Mouse (Mus musculus) liver, embryonic 14.5 days (tissue): ENCODE measurements around the gene Gm7971. TPM values are rescaled to one million over a fixed set of nuclear protein-coding genes. Genes with fewer than 3 reads are reported as not detected.
"Not testable (repeated sequence)": the region's sequence is repeated elsewhere in the genome, so short reads cannot be mapped to it uniquely, and the experiment has no call there.

ENCODE experiments used
- ATAC-seq: fragments of 200-750 bp; cut with Nextera tagmentation; 2 replicates; pipeline ENCODE4 v1.8.0; 2017; ENCODE audit warnings: moderate number of reproducible peaks, mild to moderate bottlenecking, moderate library complexity; ENCODE audit not compliant: insufficient read depth
- DNase-seq, 3 experiments: peaks; one replicate each; pipeline ENCODE4 v3.0.0-alpha.2; 2012 to 2013; ENCODE audit warnings: low read depth in 3 of 3, low spot score in 3 of 3
- H3K27ac ChIP-seq: fragments of 300-500 bp; sonication (generic); 2 replicates; pipeline ENCODE4 v1.5.1; 2014; ENCODE audit warnings: moderate library complexity, mild to moderate bottlenecking, control low read depth, inconsistent platforms
- H3K27me3 ChIP-seq: fragments of 300-500 bp; sonication (generic); 2 replicates; pipeline ENCODE4 v1.6.1; 2014; ENCODE audit warnings: mild to moderate bottlenecking, low read length, moderate library complexity; ENCODE audit not compliant: control insufficient read depth, insufficient read depth
- H3K36me3 ChIP-seq: fragments of 300-500 bp; sonication (generic); replicated peaks from 2 replicates; pipeline ENCODE4 v1.6.1; 2014; ENCODE audit warnings: low read depth; ENCODE audit not compliant: control insufficient read depth, insufficient read depth
- H3K4me1 ChIP-seq, 2 experiments: fragments of 200-500 bp in 1 of 2; fragments of 300-500 bp in 1 of 2; sonication (generic) in 1 of 2; replicated peaks; 2 replicates each; pipeline ENCODE4 v1.6.1; 2012 to 2014; ENCODE audit warnings: antibody characterized with exemption in 1 of 2, inconsistent platforms in 1 of 2, low read length in 1 of 2; ENCODE audit not compliant: control insufficient read depth in 2 of 2, insufficient read depth in 2 of 2
- H3K4me2 ChIP-seq: fragments of 300-500 bp; sonication (generic); 2 replicates; pipeline ENCODE4 v1.6.1; 2014; ENCODE audit warnings: low read depth, mild to moderate bottlenecking, control low read depth, moderate library complexity
- H3K4me3 ChIP-seq, 2 experiments: fragments of 200-500 bp in 1 of 2; fragments of 300-500 bp in 1 of 2; sonication (generic) in 1 of 2; 2 replicates each; pipeline ENCODE4 v1.5.1; 2012 to 2014; ENCODE audit warnings: low read depth in 2 of 2, low read length in 2 of 2, mild to moderate bottlenecking in 2 of 2, control low read depth in 1 of 2, inconsistent platforms in 1 of 2, moderate library complexity in 1 of 2; ENCODE audit not compliant: insufficient read depth in 1 of 2
- H3K9ac ChIP-seq: fragments of 300-500 bp; sonication (generic); replicated peaks from 2 replicates; pipeline ENCODE4 v1.6.1; 2014; ENCODE audit warnings: mild to moderate bottlenecking, control low read depth, moderate library complexity
- H3K9me3 ChIP-seq: fragments of 300-500 bp; sonication (generic); 2 replicates; pipeline ENCODE4 v1.6.1; 2016; ENCODE audit warnings: low read length, mixed read lengths; ENCODE audit not compliant: control insufficient read depth
- WGBS: fragments of 180-500 bp; shearing (Covaris S2); extraction: QIAGEN DNeasy Blood & Tissue Kit; methylation state at CpG from one replicate; pipeline ENCODE4 v1.1.7; 2014; ENCODE audit not compliant: insufficient replicate concordance; 5-methylcytosine and 5-hydroxymethylcytosine counted together
- polyA plus RNA-seq, 2 experiments: library from polyadenylated mRNA; depleted of rRNA in 1 of 2; stranded (reverse) in 1 of 2; unstranded in 1 of 2; fragments of >200 nt; fragmentation: Nextera tagmentation in 1 of 2; extraction: Ambion mirVana in 1 of 2; gene quantifications; 2 replicates each; pipeline versions ENCODE4 v1.2.1 to v1.2.3; 2012 to 2014

Gene Gm7971
- not detected in 2 replicates for polyA plus RNA-seq (2012; rRNA removed)
- polyA plus RNA-seq (2014; fragmentation: Nextera tagmentation; extraction: Ambion mirVana): not detected in 2 replicates

DNA sequence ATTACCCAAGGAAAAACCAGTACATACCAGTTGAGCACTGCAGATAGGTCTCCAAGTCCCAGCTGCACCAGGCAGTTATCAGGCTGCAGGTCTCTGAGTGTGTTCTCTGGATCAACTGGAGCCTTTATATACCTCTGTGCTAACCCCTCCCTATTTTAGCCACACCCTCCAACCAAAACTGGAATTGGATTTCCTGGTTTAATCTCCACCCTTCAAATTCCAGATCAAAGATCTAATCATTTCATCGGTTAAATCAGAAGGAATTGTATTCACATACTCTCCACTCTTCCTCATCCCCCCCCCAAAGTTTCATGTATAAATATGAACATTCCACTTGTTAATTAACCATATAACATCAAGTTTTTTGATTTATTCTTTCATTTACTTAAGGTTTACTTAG, at the start of gene Gm7971:
TSS of gene Gm7971 (minus strand) at position 101 of the 400 bp plus-strand sequence.
- no CpG with 5 or more reads among the region's 1 CpGs for WGBS
- H3K4me3 ChIP-seq, H3K27ac ChIP-seq, H3K4me1 ChIP-seq, H3K9me3 ChIP-seq, DNase-seq, H3K9ac ChIP-seq, H3K27me3 ChIP-seq, H3K4me2 ChIP-seq, H3K36me3 ChIP-seq, ATAC-seq: not testable (repeated sequence)

Other genes with a start within 250 kb of the Gm7971 start
- gene D5Ertd577e, start 138.1 kb downstream of the Gm7971 start, polyA plus RNA-seq (2012; rRNA removed): not detected in 2 replicates
- not detected in 2 replicates for gene D5Ertd577e, start 138.1 kb downstream of the Gm7971 start, polyA plus RNA-seq (2014; fragmentation: Nextera tagmentation; extraction: Ambion mirVana)
- gene Gm3286, start 84.1 kb downstream of the Gm7971 start, polyA plus RNA-seq (2012; rRNA removed): not detected in 2 replicates
- not detected in 2 replicates for gene Gm3286, start 84.1 kb downstream of the Gm7971 start, polyA plus RNA-seq (2014; fragmentation: Nextera tagmentation; extraction: Ambion mirVana)
- not detected in 2 replicates for gene Gm7978, start 141.3 kb upstream of the Gm7971 start, polyA plus RNA-seq (2012; rRNA removed)
- not detected in 2 replicates for gene Gm7978, start 141.3 kb upstream of the Gm7971 start, polyA plus RNA-seq (2014; fragmentation: Nextera tagmentation; extraction: Ambion mirVana)
- not detected in 2 replicates for gene Gm7982, start 147.1 kb upstream of the Gm7971 start, polyA plus RNA-seq (2012; rRNA removed)
- not detected in 2 replicates for gene Gm7982, start 147.1 kb upstream of the Gm7971 start, polyA plus RNA-seq (2014; fragmentation: Nextera tagmentation; extraction: Ambion mirVana)
- gene E330014E10Rik, start 181.1 kb upstream of the Gm7971 start, polyA plus RNA-seq (2012; rRNA removed): not detected in 2 replicates
- not detected in 2 replicates for gene E330014E10Rik, start 181.1 kb upstream of the Gm7971 start, polyA plus RNA-seq (2014; fragmentation: Nextera tagmentation; extraction: Ambion mirVana)